Mouse (Mus musculus) kidney, adult 2 months (tissue): ENCODE results near the gene Robo2. TPM values are rescaled to one million over a fixed set of nuclear protein-coding genes. Genes with fewer than 3 reads are reported as not detected.

ENCODE experiments used
- DNase-seq: peaks from one replicate; pipeline ENCODE4 v3.0.0; 2021
- H3K27ac ChIP-seq: fragments of 200-500 bp; 2 replicates; pipeline ENCODE4 v1.5.1; 2012; ENCODE audit warnings: low read depth, low read length, control low read depth, inconsistent platforms; ENCODE audit not compliant: insufficient read depth
- H3K27me3 ChIP-seq: fragments of 200-500 bp; replicated peaks from 2 replicates; pipeline ENCODE4 v1.6.1; 2012; ENCODE audit warnings: mild to moderate bottlenecking, moderate library complexity, low read length, inconsistent platforms; ENCODE audit not compliant: control insufficient read depth, insufficient read depth
- H3K36me3 ChIP-seq: fragments of 200-500 bp; 2 replicates; pipeline ENCODE4 v1.6.1; 2012; ENCODE audit warnings: mild to moderate bottlenecking, moderate library complexity, low read length, inconsistent platforms; ENCODE audit not compliant: control insufficient read depth, insufficient read depth
- H3K4me1 ChIP-seq: fragments of 200-500 bp; 2 replicates; pipeline ENCODE4 v1.6.1; 2011; ENCODE audit warnings: low read length; ENCODE audit not compliant: control insufficient read depth, insufficient read depth
- H3K4me3 ChIP-seq: fragments of 200-500 bp; 2 replicates; pipeline ENCODE4 v1.5.1; 2011; ENCODE audit warnings: mild to moderate bottlenecking, low read depth, low read length, control low read depth; ENCODE audit not compliant: insufficient read depth
- CTCF ChIP-seq: fragments of 200-500 bp; conservative IDR thresholded peaks from 2 replicates; pipeline ENCODE4 v1.5.1; 2011; ENCODE audit warnings: low read depth, mild to moderate bottlenecking, control low read depth, low read length, moderate library complexity, mixed read lengths; ENCODE audit not compliant: insufficient read depth, insufficient read length
- POLR2A ChIP-seq: fragments of 200-500 bp; IDR thresholded peaks from one replicate; pipeline ENCODE4 v1.6.1; 2011; ENCODE audit warnings: low read depth, low read length, control low read depth
- WGBS: fragments of 180-500 bp; shearing (Covaris S2); methylation state at CpG from one replicate; pipeline ENCODE4 v1.1.7; 2018; 5-methylcytosine and 5-hydroxymethylcytosine counted together
- polyA plus RNA-seq: library from polyadenylated mRNA; depleted of rRNA; stranded (reverse); fragments of >200 nt; gene quantifications from 2 replicates; pipeline ENCODE4 v1.2.3, GENCODE M21; 2012

Robo2 gene
- polyA plus RNA-seq, 1 experiment: 15.3 TPM

DNA sequence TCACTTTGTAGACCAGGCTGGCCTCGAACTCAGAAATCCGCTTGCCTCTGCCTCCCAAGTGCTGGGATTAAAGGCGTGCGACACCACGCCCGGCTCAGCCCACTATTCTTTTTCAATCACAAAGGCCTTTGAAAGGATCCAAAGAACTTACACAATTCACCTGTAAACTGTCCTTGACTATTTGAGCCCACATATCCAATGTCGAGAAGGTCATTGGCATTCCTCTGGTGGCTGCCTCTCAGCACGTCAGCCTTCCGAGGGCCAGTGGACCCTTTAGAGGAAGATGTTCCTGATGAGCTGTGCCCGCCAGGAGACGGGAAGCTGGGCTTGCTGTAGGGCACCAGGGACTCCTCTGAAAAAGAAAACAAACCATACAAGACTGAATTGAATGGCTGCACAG is 514.8 kb downstream of the Robo2 start:
- no peak for DNase-seq
- H3K4me1 ChIP-seq: no peaks in the 10 kb centered on the region
- WGBS: 86% methylated on average over 11 of the region's 11 CpGs

DNA sequence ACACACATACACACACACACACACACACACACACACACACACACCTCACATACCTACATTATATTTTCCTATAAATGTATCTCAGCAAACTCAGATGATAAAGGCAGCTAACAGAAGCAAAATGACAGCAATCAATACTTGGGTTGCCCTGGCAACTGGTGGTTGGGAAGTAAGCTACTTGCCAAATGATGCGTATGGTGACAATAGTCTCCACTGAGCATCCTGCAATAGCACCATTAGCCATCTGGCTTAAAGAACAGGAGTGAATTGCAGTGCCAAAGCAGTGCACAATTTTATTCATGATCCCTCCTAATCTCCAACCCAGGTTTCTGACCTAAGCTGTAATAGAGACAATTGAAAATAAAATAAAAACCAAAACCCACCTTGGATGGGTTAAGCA is 529.7 kb downstream of the Robo2 start:
- no peaks in the 10 kb centered on the region for H3K27me3 ChIP-seq
- no peaks in the 10 kb centered on the region for H3K36me3 ChIP-seq
- no peak for DNase-seq
- no peak overlapping the region for H3K27ac ChIP-seq
- TF ChIP-seq CTCF (no peak), POLR2A (no peak)
- WGBS: 95% methylated on average over 1 of the region's 1 CpGs
- H3K4me3 ChIP-seq: no peak overlapping the region
- no peaks in the 10 kb centered on the region for H3K4me1 ChIP-seq

More for the DNA sequence above, 514.8 kb downstream of the Robo2 start:
- Histone ChIP-seq H3K4me3 (no peak overlapping the region), H3K36me3 (no peaks in the 10 kb centered on the region), H3K27me3 (no peaks in the 10 kb centered on the region), H3K27ac (no peak overlapping the region)
- TF ChIP-seq POLR2A (no peak), CTCF (no peak)

- Histone ChIP-seq H3K27ac (no peak overlapping the region), H3K4me1 (no peaks in the 10 kb centered on the region), H3K36me3 (no peaks in the 10 kb centered on the region), H3K27me3 (no peaks in the 10 kb centered on the region), H3K4me3 (no peak overlapping the region)
- no peak for TF ChIP-seq POLR2A
- no peak for TF ChIP-seq CTCF
- DNase-seq: no peak
- WGBS: 45% methylated on average over 3 of the region's 3 CpGs
These were observed 533.7 kb downstream of the Robo2 start for GRCm38 (mm10) chr16:73877973-73878372.

GRCm38 (mm10) chr16:73874991-73875390 is 536.6 kb downstream of the Robo2 start:
- no peak for TF ChIP-seq CTCF
- no peak for TF ChIP-seq POLR2A
- H3K4me3 ChIP-seq: no peak overlapping the region
- H3K27me3 ChIP-seq: no peaks in the 10 kb centered on the region
- 73% methylated on average over 2 of the region's 2 CpGs for WGBS
- peak; percentile 7 for DNase-seq
- no peaks in the 10 kb centered on the region for H3K4me1 ChIP-seq
- H3K27ac ChIP-seq: no peak overlapping the region
- no peaks in the 10 kb centered on the region for H3K36me3 ChIP-seq

DNA sequence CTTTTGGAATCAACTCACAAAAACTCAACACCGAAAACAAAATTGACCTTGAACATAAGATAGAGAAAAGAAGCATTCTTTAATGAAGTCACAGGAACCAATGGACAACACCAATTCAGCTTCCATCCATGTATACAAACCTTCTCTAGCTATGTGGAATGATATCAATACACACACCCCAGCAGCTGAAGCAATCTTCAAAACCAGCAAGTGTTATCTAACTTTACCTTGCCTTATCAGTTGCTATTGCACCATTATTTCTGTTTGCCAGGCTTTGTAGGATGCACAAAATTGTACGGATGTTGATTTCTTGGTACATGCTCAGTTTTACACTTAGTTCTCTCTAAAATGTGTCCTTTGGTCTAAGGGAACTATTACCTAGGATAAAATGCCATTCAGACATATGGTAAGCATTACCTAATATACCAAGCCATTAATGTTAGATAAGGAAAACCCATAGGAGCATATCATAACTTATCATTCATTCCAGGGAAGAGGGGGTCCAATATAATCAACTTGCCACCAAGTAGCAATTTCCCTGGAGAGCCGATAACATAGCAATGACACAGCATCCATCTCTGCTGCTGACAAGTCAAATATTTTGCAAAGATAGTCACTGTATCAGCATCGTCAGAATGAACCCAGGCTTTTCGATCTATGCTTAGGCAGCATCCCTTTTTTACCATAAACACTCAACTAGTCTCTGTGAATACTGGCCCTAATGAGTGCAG is 537.6 kb downstream of the Robo2 start:
- no peak for DNase-seq
- TF ChIP-seq POLR2A (no peak), CTCF (no peak)
- Histone ChIP-seq H3K27ac (no peak overlapping the region), H3K4me1 (no peaks in the 10 kb centered on the region), H3K4me3 (no peak overlapping the region), H3K27me3 (no peaks in the 10 kb centered on the region), H3K36me3 (no peaks in the 10 kb centered on the region)
- 93% methylated on average over 5 of the region's 5 CpGs for WGBS

GRCm38 (mm10) chr16:73870296-73870695 is 541.3 kb downstream of the Robo2 start:
- Histone ChIP-seq H3K4me3 (no peak overlapping the region), H3K27ac (no peak overlapping the region), H3K27me3 (no peaks in the 10 kb centered on the region), H3K4me1 (no peaks in the 10 kb centered on the region), H3K36me3 (no peaks in the 10 kb centered on the region)
- no peak for DNase-seq
- no peak for TF ChIP-seq POLR2A
- no peak for TF ChIP-seq CTCF
- WGBS: 65% methylated on average over 5 of the region's 5 CpGs

GRCm38 (mm10) chr16:73869527-73870212 is 542.0 kb downstream of the Robo2 start:
- H3K27ac ChIP-seq: no peak overlapping the region
- H3K4me1 ChIP-seq: no peaks in the 10 kb centered on the region
- DNase-seq: no peak
- TF ChIP-seq POLR2A: no peak
- no peak for TF ChIP-seq CTCF
- no peaks in the 10 kb centered on the region for H3K27me3 ChIP-seq
- H3K4me3 ChIP-seq: no peak overlapping the region
- H3K36me3 ChIP-seq: no peaks in the 10 kb centered on the region
- WGBS: 43% methylated on average over 7 of the region's 7 CpGs
